Mouse (Mus musculus) MEL (cell line): ENCODE measurements around the gene Exog. TPM values are rescaled to one million over a fixed set of nuclear protein-coding genes. Genes with fewer than 3 reads are reported as not detected.

Source experiments
- DNase-seq: peaks from one replicate; pipeline ENCODE4 v3.0.0; 2011; ENCODE audit warnings: low read depth, low spot score
- H3K27ac ChIP-seq: 2 replicates; pipeline ENCODE4 v1.5.1; 2012; ENCODE audit warnings: low read depth, mild to moderate bottlenecking, control low read depth, low read length, moderate library complexity; ENCODE audit not compliant: control insufficient read depth
- H3K27me3 ChIP-seq, 2 experiments: fragments of 150-350 bp in 1 of 2; sonication (generic) in 1 of 2; 2 replicates each; pipeline ENCODE4 v1.6.1; 2012; ENCODE audit warnings: low read length in 2 of 2, mild to moderate bottlenecking in 2 of 2, improper control_type of control experiment in 1 of 2, moderate library complexity in 1 of 2; ENCODE audit not compliant: insufficient read depth in 2 of 2, control insufficient read depth in 1 of 2
- H3K36me3 ChIP-seq, 2 experiments: 2 replicates each; pipeline ENCODE4 v1.6.1; 2012 to 2014; ENCODE audit warnings: low read length in 2 of 2, improper control_type of control experiment in 1 of 2, inconsistent platforms in 1 of 2, mild to moderate bottlenecking in 1 of 2; ENCODE audit not compliant: insufficient read depth in 2 of 2, control insufficient read depth in 1 of 2
- H3K4me1 ChIP-seq, 2 experiments: fragments of 150-350 bp in 1 of 2; sonication (generic) in 1 of 2; 2 replicates each; pipeline ENCODE4 v1.6.1; 2012; ENCODE audit warnings: low read length in 2 of 2, improper control_type of control experiment in 1 of 2, mild to moderate bottlenecking in 1 of 2; ENCODE audit not compliant: insufficient read depth in 2 of 2, control insufficient read depth in 1 of 2
- H3K4me3 ChIP-seq, 2 experiments: fragments of 150-350 bp in 1 of 2; sonication (generic) in 1 of 2; 2 replicates each; pipeline ENCODE4 v1.5.1; 2012; ENCODE audit warnings: low read depth in 2 of 2, low read length in 2 of 2, mild to moderate bottlenecking in 2 of 2, moderate library complexity in 2 of 2, control low read depth in 1 of 2, improper control_type of control experiment in 1 of 2; ENCODE audit not compliant: control insufficient read depth in 1 of 2, insufficient read depth in 1 of 2
- H3K79me2 ChIP-seq: 2 replicates; pipeline ENCODE4 v1.6.1; 2012; ENCODE audit warnings: mild to moderate bottlenecking, low read length, moderate library complexity; ENCODE audit not compliant: control insufficient read depth, poor library complexity, insufficient read depth
- H3K9ac ChIP-seq: 2 replicates; pipeline ENCODE4 v1.6.1; 2012; ENCODE audit warnings: low read depth, mild to moderate bottlenecking, control low read depth, low read length, moderate library complexity; ENCODE audit not compliant: control insufficient read depth, poor library complexity, severe bottlenecking
- H3K9me3 ChIP-seq: fragments of 150-350 bp; sonication (generic); replicated peaks from 2 replicates; pipeline ENCODE4 v1.6.1; 2012; ENCODE audit warnings: mild to moderate bottlenecking, low read length, improper control_type of control experiment, moderate library complexity; ENCODE audit not compliant: insufficient read depth
- CHD2 ChIP-seq: IDR thresholded peaks from 2 replicates; pipeline ENCODE4 v1.6.1; 2011; ENCODE audit warnings: low read length, improper control_type of control experiment
- ETS1 ChIP-seq: IDR thresholded peaks from 2 replicates; pipeline ENCODE4 v1.6.1; 2012; ENCODE audit warnings: low read depth, mild to moderate bottlenecking, inconsistent platforms, low read length, improper control_type of control experiment, moderate library complexity
- GABPA ChIP-seq: IDR thresholded peaks from 2 replicates; pipeline ENCODE4 v1.6.1; 2012; ENCODE audit warnings: low read depth, mild to moderate bottlenecking, inconsistent platforms, low read length, improper control_type of control experiment, moderate library complexity
- GATA1 ChIP-seq: IDR thresholded peaks from 2 replicates; pipeline ENCODE4 v1.6.1; 2011; ENCODE audit warnings: low read depth, low read length, improper control_type of control experiment
- MAFK ChIP-seq: IDR thresholded peaks from 2 replicates; pipeline ENCODE4 v1.6.1; 2011; ENCODE audit warnings: low read depth, mild to moderate bottlenecking, low read length, improper control_type of control experiment, borderline replicate concordance
- MAX ChIP-seq: IDR thresholded peaks from 2 replicates; pipeline ENCODE4 v1.6.1; 2011; ENCODE audit warnings: low read length, improper control_type of control experiment
- MAZ ChIP-seq: IDR thresholded peaks from 2 replicates; pipeline ENCODE4 v1.6.1; 2012; ENCODE audit warnings: low read depth, mild to moderate bottlenecking, inconsistent platforms, low read length, improper control_type of control experiment
- MEF2A ChIP-seq: IDR thresholded peaks from 2 replicates; pipeline ENCODE4 v1.6.1; 2014; ENCODE audit warnings: low read depth, mild to moderate bottlenecking, inconsistent platforms, low read length, improper control_type of control experiment; ENCODE audit not compliant: poor library complexity, insufficient replicate concordance, severe bottlenecking; ENCODE audit errors: extremely low read depth
- MXI1 ChIP-seq: IDR thresholded peaks from 2 replicates; pipeline ENCODE4 v1.6.1; 2011; ENCODE audit warnings: mild to moderate bottlenecking, low read depth, low read length, improper control_type of control experiment
- NELFE ChIP-seq: IDR thresholded peaks from 2 replicates; pipeline ENCODE4 v1.6.1; 2011; ENCODE audit warnings: low read depth, low read length, improper control_type of control experiment
- NRF1 ChIP-seq: IDR thresholded peaks from 2 replicates; pipeline ENCODE4 v1.6.1; 2014; ENCODE audit warnings: low read depth, mild to moderate bottlenecking, inconsistent platforms, low read length, improper control_type of control experiment, moderate library complexity; ENCODE audit not compliant: poor library complexity, insufficient read depth, severe bottlenecking
- RCOR1 ChIP-seq: IDR thresholded peaks from 2 replicates; pipeline ENCODE4 v1.6.1; 2012; ENCODE audit warnings: low read depth, mild to moderate bottlenecking, inconsistent platforms, low read length, improper control_type of control experiment
- SMC3 ChIP-seq: IDR thresholded peaks from 2 replicates; pipeline ENCODE4 v1.6.1; 2011; ENCODE audit warnings: low read depth, low read length, improper control_type of control experiment
- TAL1 ChIP-seq: IDR thresholded peaks from 2 replicates; pipeline ENCODE4 v1.6.1; 2012; ENCODE audit warnings: mild to moderate bottlenecking, inconsistent platforms, low read length, moderate library complexity, mixed read lengths
- TCF12 ChIP-seq: IDR thresholded peaks from 2 replicates; pipeline ENCODE4 v1.6.1; 2014; ENCODE audit warnings: low read depth, mild to moderate bottlenecking, inconsistent platforms, low read length, improper control_type of control experiment, moderate library complexity
- UBTF ChIP-seq: IDR thresholded peaks from 2 replicates; pipeline ENCODE4 v1.6.1; 2012; ENCODE audit warnings: low read depth, mild to moderate bottlenecking, inconsistent platforms, low read length, improper control_type of control experiment, moderate library complexity, borderline replicate concordance; ENCODE audit not compliant: insufficient read depth
- USF1 ChIP-seq: IDR thresholded peaks from 2 replicates; pipeline ENCODE4 v1.6.1; 2014; ENCODE audit warnings: low read depth, mild to moderate bottlenecking, inconsistent platforms, low read length, improper control_type of control experiment, moderate library complexity
- USF2 ChIP-seq, 2 experiments: IDR thresholded peaks; 2 replicates each; pipeline ENCODE4 v1.6.1; 2011 to 2012; ENCODE audit warnings: improper control_type of control experiment in 2 of 2, low read length in 2 of 2, borderline replicate concordance in 1 of 2, inconsistent platforms in 1 of 2, low read depth in 1 of 2, mild to moderate bottlenecking in 1 of 2; ENCODE audit not compliant: insufficient read depth in 1 of 2
- ZKSCAN1 ChIP-seq: IDR thresholded peaks from 2 replicates; pipeline ENCODE4 v1.6.1; 2012; ENCODE audit warnings: low read depth, mild to moderate bottlenecking, inconsistent platforms, low read length, improper control_type of control experiment, moderate library complexity
- polyA plus RNA-seq, 2 experiments: library from polyadenylated mRNA; stranded (reverse) in 1 of 2; unstranded in 1 of 2; fragments of >175 nt in 1 of 2; fragments of >200 nt in 1 of 2; gene quantifications; 2 replicates each; pipeline versions ENCODE4 v1.2.1 to v1.2.4; 2012; ENCODE audit warnings: low replicate concordance in 2 of 2, low read depth in 1 of 2; ENCODE audit not compliant: insufficient read length in 2 of 2, insufficient read depth in 1 of 2, missing spikeins in 1 of 2
- total RNA-seq: library from RNA; depleted of rRNA; stranded (reverse); fragments of 300-350 nt; gene quantifications from 2 replicates; pipeline ENCODE4 v1.2.3, GENCODE M21; 2012

Gene Exog
- total and polyA plus RNA-seq, 3 experiments, result 11.7 to 12.1 TPM; not detected in 1

- Histone ChIP-seq H3K27ac (no peak overlapping the region), H3K27me3 (no peaks in the 10 kb centered on the region; a peak in 1 of 4 replicates), H3K4me3 (no peak overlapping the region), H3K36me3 (no peaks in the 10 kb centered on the region), H3K79me2 (no peaks in the 10 kb centered on the region), H3K9ac (no peak overlapping the region), H3K9me3 (no peaks in the 10 kb centered on the region), H3K4me1 (no peaks in the 10 kb centered on the region)
- TF ChIP-seq ETS1 (no peak), MEF2A (no peak), ZKSCAN1 (no peak), USF2 (IDR thresholded peaks at IDR 0.05; ENCODE audit: borderline replicate concordance in 1 of 2, insufficient read depth in 1 of 2, low read depth in 1 of 2, low read length in 2 of 2) (no peak), NRF1 (no peak), MAZ (no peak), TAL1 (no peak), NELFE (no peak), USF1 (no peak), GABPA (no peak), RCOR1 (no peak), SMC3 (no peak), CHD2 (no peak), UBTF (no peak)
- DNase-seq, result no peak
Measured at GRCm38 (mm10) chr9:119409864-119410263, 34.9 kb upstream of the Exog start.

- TF ChIP-seq TCF12 (no peak), USF1 (no peak), SMC3 (no peak), GATA1 (no peak), MAZ (no peak), MXI1 (no peak), TAL1 (no peak), MAX (no peak), MAFK (no peak), RCOR1 (no peak)
- Histone ChIP-seq H3K79me2 (no peaks in the 10 kb centered on the region), H3K9me3 (no peaks in the 10 kb centered on the region), H3K9ac (no peak overlapping the region), H3K36me3 (no peaks in the 10 kb centered on the region), H3K4me1 (no peaks in the 10 kb centered on the region), H3K4me3 (no peak overlapping the region), H3K27me3 (no peaks in the 10 kb centered on the region; a peak in 1 of 4 replicates), H3K27ac (no peak overlapping the region)
- DNase-seq, result no peak
Measured at GRCm38 (mm10) chr9:119418025-119418424, 26.7 kb upstream of the Exog start.
